Mouse (Mus musculus): ENCODE results near the gene Zfp691.

The Zfp691 gene

DNA sequence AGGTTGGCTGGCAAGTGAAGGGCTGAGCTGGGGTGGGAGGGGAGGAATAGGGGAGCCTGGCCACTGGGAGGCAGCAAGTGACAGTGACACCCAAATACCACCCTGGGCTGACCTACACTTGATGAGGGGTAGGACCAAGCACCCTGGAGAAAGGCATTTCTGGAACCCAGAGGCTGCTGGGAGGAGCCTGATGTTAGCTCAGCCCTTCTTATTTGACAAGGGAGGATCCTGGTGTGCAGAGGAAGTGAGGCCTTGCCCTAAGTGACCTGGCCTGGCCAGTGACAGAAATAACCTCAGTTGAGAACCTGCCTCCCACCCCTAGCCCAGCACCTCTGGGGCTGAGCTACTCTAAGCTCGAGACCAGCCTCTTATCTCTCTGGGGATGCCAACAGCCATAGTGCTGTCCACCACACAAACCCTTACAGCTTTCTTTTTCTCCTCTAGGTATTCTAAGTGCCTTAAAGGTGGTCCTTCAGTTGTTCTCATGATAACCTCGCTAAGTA, 49.2 kb downstream of the Zfp691 start:
- no peak for DNase-seq (ENCODE audit: low read depth, low spot score)
- Histone ChIP-seq H3K27me3 (ENCODE audit: control insufficient read depth, insufficient read depth, low read length, poor library complexity, severe bottlenecking) (no peaks in the 10 kb centered on the region), H3K36me3 (ENCODE audit: control insufficient read depth, insufficient read depth, low read length, poor library complexity, severe bottlenecking) (peaks cover 2% of the 10 kb centered on the region)

DNA sequence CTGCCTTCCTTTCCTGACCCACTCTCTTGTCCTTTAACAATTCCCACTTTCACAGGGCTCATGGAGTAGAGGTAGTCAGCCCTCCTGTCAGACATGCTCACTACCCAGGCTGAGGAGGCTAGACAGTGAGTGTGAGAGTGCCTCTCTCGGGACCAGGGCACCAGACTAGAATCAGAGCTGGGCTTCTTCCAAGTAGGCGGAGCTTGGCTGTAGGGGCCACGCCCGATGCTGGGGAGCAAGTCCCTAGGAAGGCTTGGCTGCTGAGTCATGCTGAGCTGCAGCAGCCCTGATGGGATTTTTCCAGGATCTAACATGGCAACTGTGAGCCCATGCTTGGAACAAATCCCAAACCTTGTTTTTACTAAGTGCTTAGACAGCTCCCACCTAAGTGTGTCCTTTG, 52.7 kb downstream of the Zfp691 start:
- Histone ChIP-seq H3K27me3 (ENCODE audit: control insufficient read depth, insufficient read depth, low read length, poor library complexity, severe bottlenecking) (no peaks in the 10 kb centered on the region), H3K36me3 (ENCODE audit: control insufficient read depth, insufficient read depth, low read length, poor library complexity, severe bottlenecking) (no peaks in the 10 kb centered on the region; the same call in none of the 2 replicates)
- DNase-seq (ENCODE audit: low read depth, low spot score) = no peak

DNA sequence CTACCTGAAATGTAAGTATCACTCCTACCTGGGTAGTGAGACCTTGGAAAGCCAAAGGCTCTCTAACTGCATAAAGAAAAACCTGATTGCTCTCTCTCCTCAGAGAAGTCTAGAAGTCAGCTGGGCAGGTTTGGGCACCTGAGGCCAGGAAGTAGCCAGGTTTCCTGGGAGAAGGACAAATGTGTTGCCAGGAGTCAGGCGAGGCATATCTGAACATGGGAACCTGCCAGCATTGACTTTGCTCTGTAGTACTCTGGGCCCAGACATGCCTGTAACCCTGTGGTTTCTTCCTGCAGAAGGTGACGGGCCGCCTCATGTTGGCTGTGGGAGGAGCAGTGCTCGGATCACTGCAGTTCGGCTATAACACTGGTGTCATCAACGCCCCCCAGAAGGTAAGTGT, 53.9 kb downstream of the Zfp691 start:
- Histone ChIP-seq H3K36me3 (ENCODE audit: control insufficient read depth, insufficient read depth, low read length, poor library complexity, severe bottlenecking) (no peaks in the 10 kb centered on the region; the same call in none of the 2 replicates), H3K27me3 (ENCODE audit: control insufficient read depth, insufficient read depth, low read length, poor library complexity, severe bottlenecking) (no peaks in the 10 kb centered on the region)
- no peak for DNase-seq (ENCODE audit: low read depth, low spot score)

All from splenic B cell, adult 2 months (primary cell).